Mouse (Mus musculus) liver, postnatal 0 days (tissue): ENCODE measurements at regions not wholly inside any gene's neighbourhood (a gene's known extent, or its start where the extent isn't known, plus 50 kb on each side); places are given as distances from the start of the nearest gene placed in this dataset.

Experiments used
- CTCF ChIP-seq: sonication (generic); IDR thresholded peaks from 2 replicates; pipeline ENCODE4 v1.5.1; 2016; ENCODE audit warnings: antibody characterized with exemption, low read depth
- EP300 ChIP-seq: IDR thresholded peaks from 2 replicates; pipeline ENCODE4 v1.6.1; 2016; ENCODE audit warnings: antibody characterized with exemption, low read depth, mild to moderate bottlenecking

GRCm38 (mm10) chr1:88988011-88988695 is 82.1 kb upstream of the Sh3bp4 start:
- no peak for TF ChIP-seq CTCF
- no peak for TF ChIP-seq EP300
